Mouse (Mus musculus): ENCODE results near the gene Atg4d.
"Not testable (repeated sequence)": the region's sequence is repeated elsewhere in the genome, so short reads cannot be mapped to it uniquely, and the experiment has no call there.

Gene Atg4d

DNA sequence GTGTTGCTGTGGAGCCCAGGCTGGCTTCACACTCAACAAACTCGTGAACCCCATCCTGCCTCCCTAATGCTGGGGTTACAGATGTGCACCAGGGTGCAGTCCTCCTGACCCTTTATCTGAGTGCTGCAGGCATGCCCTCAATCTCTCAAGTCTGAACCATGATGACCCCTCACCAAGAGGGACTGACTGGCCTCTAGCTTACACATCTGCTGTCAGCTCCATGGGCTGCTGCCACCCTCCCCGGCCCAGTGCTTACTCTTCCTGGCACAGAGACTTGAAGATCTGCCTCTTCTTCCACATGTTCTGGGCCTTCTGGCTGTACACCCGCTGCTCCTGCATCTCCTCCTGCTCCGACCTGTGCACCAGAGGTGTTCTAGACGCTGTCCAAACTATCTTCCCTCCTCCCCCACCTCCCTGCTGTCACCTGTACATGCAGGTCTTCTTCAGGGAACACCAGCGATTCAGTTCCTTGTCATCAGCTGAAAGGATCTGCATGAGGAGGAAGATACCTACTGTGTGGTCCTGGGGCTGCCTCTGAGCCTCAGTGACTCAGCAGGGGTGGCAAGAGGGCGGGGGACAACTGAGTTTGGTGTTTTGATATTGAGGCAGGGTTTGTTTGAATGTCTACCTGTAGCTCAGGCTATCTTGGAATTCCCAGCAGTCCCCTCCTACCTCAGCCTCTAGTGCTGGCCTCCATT is 10.1 kb downstream of the Atg4d start:
- DNase-seq, result no peak

DNA sequence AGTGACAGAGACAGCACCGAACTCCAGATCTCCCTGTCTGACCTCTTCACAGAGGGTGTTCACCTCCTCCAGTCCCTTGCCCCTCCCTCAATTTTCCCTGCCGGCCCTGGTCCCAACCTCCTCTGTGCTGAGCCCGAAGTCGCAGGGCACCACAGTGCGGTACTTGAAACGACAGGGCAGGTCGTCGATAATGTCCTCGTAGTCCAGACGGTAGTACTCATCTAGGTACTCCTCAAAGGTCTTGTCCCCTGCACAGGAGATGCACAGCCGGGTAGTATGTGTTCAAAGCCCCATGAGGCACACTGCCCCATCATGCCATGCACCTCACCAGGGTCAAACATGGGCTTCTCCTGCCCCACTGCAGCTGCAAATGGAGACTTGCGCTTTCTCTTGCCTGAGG is 10.6 kb downstream of the Atg4d start:
- DNase-seq, result no peak

DNA sequence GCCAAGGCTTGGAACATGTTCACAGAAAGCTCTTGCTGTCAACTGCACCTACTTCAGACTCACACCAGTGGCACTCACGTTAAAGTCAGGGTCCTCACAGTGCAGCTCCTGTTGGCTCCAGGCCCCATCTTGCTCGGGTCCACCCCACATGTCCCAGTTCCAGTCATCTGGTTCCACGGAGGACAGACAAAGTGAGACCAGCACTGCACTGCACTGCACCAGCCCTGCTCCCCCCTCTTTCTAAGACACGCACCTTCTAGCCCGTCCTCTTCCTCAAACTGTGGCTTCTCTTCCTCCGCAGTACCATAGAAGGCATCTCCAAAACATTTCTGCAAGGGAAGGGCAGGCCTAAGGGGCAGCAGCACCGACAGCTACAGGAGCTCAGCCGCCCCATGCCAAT is 11.2 kb downstream of the Atg4d start:
- DNase-seq, result no peak

DNA sequence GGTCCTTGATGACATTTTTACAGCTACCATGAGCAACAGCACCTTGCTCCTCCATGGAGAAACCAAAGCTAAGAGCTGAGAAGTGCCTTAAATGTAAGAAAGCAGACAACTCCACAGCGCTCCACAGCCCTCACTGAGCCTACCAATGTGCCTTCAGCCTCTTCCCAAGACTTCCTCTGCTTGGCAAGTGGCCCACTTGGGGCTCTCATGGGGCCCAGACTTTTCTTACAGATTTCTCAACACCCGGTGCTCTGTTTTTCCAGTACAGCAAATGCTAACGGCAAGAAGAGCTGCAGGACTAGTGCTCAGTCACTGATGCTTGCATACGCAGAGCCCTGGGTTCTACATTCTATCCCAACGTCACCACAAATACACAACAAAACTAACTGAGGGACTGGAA is 12.7 kb downstream of the Atg4d start:
- no peak for DNase-seq

DNA sequence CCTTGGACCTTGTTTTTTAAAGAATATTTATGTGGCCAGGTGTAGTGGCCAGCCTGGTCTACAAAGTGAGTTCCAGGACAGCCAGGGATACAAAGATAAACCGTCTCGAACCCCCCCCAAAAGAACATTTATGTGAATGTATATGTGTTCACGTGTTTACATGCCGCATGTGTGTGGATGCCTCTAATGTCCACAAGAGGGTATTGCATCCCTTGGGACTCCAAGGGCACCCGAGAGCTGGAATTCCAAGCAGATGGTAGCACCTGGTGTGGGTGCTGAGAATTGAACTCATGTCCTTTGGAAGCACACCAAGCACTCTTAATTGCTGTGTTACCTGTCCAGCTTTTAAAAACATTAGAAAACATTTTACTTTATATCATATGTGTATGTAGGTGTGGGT is 18.5 kb downstream of the Atg4d start:
- DNase-seq, result no peak

DNA sequence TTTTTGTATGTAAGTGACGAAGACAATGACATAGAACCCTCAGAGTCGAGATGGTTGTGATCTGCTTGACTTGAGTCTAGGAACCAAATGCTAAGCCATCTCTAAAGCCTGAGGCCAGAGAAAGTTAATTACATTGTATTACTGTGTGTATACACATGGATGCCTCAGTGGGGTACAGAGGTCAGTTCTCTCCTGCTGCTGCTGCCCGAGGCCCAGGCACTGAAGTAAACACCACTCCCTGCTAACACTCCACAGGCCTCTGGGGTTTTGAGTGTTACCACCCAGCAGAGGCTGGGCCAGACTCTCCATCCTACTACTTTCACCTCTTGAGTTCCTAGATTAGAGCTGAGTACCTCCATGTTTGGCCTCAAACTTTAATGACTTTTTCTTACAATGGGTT is 18.9 kb downstream of the Atg4d start:
- no peak for DNase-seq

DNA sequence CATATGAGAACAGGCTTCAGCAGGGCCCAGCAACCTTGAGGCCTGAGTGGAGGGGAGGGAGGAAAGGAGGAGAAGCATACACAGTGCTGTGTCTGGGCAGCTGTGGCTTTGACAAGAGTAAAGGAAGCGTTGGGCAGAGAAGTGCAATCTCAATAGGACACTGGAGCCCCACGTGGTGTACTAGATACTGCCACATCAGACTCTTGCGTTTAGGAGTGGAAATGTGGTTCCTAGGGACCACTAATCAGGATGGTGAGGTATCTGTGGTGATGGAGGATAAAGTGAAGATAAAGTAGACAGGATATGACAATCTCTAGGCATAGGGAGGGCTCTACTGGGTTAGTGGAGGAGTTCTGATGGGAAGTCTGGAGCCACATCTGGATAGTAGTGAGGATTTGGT is 21.7 kb downstream of the Atg4d start:
- no peak for DNase-seq

DNA sequence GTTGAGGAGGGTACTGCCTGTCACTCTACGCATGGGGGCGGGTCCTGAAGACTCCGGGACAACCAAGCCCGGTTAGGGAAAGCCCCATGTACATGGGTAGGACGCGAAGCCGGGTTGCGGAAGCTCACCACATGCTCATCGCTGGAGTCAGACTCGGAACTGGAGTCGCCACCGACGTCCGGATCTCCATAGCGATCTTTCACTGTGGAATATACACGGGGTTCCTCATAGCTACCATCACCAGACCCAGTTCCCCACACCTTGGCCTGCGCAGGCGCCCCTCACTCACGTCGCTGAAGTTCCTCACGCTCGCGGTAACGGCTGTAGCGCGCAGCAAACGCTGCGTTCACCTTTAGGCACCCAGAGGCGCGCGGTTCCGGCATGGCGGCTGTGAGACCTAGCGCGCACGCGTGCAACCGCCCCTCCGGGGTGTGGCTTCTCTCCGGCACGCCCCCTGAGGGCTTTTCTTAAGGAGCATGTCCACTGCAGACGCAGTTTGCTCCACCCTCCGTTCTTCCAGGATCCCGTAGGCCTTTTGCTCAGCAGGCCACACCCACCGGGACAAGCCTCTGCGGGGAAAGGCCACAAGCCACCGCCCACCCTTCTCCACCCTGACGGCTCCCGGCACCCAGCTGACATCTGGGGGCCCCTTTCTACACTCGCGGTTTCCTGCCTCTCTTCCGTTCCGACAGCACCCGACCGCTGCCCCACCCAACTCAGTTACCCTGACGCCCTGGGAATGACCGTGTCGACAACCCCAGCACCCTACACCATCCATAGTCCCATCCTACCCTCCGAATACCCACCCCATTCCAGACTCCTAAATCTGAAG is 22.7 kb downstream of the Atg4d start, which contains the start of gene Kri1:
Gene Kri1 (minus strand): TSS at position 399 of the 832 bp plus-strand sequence.
- DNase-seq, result peak; percentile 98

DNA sequence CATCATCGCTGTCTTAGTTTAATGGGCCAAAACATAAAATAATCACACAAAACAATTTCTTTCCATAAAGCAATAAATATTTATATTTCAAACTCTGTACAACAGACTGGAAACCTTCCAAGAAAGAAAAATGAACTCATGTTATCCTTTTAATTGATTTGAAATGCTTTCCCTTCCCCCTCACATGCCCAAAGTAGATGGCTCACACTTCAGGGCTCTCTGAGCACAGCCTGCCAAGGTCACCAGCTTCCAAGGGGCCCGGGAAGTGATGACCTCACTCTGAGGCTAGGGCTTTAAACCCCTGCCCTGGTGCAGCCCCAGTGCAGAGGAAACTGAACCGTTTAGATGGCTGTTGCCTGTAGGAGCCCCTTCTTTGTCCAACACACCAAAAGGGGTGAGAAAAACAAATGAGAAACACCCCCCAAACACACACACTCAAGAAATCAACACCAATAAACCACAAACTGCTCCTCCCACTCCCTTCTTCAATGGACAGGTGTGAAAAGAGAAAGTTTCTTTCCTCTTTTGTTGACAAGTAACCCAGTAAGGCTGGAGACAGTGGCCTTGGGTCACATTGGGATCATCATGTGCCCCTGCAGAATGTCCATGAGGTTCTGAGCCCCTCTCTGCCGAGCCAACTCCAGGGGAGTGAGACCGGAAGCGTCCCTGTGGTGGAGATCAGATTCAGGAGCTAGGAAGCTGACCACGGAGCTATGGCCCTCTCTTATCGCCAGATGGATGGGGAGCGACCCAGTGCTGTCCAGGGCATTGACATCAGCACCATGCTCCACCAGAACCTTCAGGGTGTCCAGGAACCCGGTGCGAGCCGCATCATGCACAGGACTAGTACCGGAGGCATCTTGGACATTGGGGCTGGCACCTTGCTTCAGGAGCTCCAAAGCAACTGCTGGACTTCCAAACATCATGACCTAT is 23.6 kb downstream of the Atg4d start:
- DNase-seq, result peak; percentile 65

DNA sequence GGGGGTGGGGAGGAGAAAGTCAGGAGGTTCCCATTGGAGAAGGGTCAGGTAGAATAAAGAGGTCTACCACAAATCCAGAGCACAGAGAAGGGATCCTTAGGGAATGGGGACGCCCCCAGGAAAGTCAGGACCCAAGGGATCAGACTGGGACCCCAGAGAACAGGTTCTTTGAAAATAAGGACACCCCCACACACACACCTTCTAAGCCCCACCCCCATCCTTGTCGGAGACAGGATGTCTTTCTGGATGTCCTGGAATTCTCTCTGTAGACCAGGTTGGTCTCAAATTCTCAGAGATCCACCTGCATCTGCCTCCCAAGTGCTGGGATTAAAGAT is 24.2 kb downstream of the Atg4d start:
- no peak for DNase-seq

DNA sequence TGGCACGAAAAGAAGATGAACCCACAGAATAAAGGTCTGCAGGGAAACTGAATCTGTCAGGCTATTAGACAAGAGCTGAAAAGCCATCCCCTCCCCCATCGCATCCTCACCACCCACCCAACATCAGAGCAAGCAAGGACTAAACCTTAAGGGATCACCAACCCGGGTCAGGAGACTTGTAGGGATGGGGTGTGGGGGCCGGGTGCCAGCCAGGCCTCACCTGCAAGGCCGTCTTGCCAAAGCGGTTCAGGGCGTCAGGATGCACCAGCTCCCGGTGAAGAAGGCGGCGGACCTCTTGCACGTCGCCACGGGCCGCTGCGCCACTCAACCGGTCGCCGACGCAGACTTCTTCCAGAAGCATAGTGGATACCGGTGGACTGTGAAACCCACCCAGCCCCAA is 25.5 kb downstream of the Atg4d start:
- peak; percentile 83 for DNase-seq

DNA sequence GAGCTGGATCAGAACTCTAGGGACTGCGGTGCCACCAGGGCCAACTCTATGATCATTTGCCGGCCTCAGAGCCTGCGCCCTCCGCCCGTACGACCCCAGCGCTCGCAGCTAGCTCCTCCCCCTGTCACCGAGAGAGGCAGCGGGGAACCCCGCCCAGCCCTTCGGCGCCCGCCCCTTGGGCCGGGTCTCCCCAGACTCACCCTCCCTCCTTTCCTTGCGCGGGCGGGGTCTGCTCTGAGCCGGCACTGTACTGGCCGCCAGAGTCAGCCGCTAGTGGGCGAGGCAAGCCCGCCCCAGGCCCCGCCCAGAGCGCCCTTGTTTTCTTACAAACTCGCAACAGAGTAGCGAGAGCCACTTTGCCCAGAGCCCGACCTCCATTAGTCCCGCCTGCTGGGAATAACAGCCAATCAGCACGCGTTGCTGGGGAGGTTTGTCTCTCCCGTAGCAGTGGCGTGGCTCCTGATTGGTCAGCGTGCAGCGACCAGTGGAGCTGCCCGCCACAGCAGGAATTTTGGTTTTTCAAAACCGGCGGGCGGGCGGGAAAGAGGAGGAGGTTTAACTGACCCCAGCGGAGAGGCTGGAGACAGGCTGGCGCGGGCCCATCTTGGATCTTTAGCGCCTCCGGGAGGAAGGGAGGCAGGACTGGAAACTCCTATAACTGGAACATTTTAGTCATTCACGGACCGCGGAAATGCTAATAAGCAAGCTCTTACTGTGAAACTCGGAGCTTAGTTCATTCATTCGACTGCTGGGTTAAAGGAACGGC is 26.1 kb downstream of the Atg4d start, which contains the start of gene Cdkn2d:
Gene Cdkn2d (minus strand): TSS at position 386 of the 766 bp plus-strand sequence.
- peak; percentile 100 for DNase-seq

DNA sequence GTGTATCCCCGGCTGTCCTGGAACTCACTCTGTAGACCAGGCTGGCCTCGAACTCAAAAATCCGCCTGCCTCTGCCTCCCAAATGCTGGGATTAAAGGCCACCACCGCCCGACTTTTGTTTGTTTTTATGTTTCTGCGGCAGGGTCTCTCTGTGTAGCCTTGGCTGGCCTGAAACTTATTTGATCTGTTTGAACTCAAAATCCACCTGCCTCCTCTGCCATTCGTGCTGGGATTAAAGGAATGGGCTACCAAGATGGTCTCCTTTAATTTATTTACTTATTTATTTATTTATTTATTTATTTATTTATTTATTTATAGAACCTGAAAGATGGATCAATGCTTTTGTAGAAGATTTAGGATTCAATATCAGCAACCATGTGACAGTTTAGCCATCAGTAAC is 26.8 kb downstream of the Atg4d start:
- not testable (repeated sequence) for DNase-seq

DNA sequence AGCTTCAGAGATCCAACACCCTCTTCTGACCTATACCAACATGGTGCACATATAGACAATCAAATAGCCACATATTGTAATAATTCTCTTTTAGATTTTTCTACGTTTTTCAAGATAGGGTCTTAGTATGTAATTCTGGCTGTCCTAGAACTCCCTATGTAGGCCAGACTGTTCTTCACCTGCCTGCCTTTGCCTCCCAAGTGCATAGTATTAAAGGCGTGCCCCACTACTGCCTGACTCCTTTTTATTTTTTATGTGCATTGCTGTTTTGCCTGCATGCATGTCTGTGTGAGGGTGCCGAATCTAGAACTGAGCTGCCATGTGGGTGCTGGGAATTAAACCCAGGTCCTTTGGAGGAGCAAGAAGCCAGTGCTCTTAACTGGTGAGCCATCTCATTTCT is 27.2 kb downstream of the Atg4d start:
- no peak for DNase-seq

DNA sequence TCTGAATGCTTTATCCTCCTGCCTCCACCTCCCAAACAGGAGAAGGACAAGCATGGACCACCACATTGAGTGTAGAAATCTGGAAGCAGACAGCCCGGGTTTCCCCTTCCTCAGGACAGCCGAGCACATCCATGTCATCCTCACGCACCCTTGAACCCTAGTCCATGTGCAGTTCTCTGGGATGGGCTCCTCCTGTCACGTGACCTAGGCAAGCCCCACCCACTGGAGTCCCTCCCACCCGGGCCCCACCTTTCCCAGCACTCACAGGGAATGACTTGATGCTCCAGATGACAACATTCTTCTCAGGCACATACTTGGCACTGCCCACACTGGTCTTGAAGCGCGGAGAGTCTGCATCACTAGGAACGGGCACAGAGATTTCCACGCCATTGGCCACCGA is 33.9 kb downstream of the Atg4d start:
- no peak for DNase-seq

DNA sequence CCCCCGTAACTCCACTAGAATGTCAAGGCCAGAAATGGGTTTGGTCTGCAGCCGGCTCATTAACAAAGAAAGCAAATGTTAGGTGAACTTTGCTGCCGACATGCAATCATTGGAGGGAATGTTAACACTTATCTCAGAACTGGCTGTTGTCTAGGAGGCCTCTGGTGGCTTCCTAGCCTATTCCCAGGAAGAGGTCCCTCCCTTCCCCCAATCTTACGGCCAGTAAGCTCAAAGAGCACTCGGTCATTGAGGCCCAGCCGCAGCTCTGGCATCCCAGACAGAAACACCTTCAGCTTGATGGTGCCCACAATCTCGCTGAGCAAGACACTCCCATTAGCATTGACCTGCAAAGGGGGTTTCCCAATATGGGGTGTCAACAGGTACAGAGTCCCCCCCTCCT is 40.0 kb downstream of the Atg4d start:
- no peak for DNase-seq

DNA sequence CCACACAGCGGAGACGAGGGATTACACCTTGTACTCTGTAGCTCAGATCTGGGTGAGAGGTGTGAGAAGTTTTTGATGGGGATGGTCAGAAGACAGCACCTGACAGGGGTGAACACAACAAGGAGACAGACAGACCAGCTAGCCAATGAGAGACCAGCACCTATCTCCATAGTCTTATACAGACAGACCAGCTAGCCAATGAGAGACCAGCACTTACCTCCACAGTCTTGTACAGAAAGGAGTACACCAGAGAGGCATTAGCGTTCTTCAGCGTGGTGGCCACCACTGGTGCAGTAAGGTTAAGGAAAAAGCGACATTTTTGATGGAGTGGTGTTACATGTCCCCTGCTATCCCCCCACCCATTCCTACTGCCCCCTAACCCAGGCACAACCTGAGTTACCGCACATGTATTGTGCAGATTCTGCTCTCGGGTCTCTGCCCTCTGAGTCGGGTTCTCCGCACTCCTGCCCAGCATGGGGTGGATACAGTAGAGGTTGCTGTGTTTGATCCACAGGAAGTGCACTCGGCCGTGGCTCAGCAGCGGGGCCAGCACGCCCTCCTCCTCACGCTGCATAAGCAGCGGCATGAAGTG is 44.2 kb downstream of the Atg4d start:
- DNase-seq, result no peak

DNA sequence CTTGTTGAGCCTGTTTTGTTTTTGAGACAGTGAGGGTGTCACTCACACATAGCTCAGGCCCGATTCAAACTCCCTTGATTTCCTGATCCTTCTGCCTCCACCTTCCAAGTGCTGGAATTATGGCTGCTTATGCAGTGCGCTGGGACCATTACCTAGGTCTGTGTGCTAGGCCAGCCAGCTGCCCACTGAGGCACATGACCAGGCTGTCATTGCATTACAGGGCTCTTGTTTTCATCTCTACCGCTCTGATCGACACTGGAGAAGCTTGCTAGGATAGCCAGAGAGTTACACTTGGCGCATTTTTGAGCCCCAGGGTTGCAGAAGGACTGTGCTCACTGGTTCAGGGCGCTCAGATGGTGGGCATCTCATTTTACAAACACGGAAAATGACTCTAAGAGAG is 46.6 kb downstream of the Atg4d start:
- no peak for DNase-seq

DNA sequence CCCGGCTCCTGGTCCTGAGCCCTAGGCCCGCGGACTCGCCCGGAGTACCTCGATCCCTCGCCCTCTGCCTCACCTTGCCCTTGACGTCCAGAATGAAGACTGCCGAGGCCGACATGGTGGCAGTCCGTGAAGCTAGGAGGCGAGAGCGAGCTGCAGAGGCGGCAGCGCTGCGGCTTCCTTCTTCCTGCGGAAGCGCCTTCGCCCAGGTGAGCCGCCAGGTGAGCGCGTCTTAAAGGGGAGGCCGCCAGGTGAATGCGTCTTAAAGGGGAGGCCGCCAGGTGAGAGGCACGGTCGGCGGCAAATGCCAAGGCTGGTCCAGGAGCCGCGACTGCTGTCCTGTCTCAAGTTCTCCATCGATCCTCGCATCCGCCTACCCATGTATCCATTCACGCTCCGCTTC is 47.0 kb downstream of the Atg4d start, which contains the start of gene Ap1m2:
Gene Ap1m2 (minus strand): TSS at position 204 of the 400 bp plus-strand sequence.
- no peak for DNase-seq

DNA sequence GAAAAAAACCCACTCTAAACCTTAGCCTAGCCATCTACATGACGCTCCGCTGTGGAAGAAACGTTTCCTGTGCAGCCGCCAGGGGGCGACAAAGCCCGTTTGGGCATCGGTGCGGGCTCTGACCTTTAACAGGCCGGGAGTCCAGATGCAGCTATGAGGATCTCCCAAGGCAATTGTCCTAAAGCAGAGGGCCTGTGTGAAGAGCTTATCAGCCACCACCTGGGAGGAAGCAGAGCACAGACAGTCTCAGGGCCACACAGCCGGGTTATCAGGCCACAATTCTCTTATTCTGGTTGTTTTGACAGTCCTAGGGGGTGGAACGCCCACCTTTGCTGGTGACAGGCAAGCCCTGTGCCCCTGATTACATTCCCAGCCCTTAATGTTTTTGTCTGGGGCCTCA is 48.3 kb downstream of the Atg4d start:
- DNase-seq, result peak; percentile 83

DNA sequence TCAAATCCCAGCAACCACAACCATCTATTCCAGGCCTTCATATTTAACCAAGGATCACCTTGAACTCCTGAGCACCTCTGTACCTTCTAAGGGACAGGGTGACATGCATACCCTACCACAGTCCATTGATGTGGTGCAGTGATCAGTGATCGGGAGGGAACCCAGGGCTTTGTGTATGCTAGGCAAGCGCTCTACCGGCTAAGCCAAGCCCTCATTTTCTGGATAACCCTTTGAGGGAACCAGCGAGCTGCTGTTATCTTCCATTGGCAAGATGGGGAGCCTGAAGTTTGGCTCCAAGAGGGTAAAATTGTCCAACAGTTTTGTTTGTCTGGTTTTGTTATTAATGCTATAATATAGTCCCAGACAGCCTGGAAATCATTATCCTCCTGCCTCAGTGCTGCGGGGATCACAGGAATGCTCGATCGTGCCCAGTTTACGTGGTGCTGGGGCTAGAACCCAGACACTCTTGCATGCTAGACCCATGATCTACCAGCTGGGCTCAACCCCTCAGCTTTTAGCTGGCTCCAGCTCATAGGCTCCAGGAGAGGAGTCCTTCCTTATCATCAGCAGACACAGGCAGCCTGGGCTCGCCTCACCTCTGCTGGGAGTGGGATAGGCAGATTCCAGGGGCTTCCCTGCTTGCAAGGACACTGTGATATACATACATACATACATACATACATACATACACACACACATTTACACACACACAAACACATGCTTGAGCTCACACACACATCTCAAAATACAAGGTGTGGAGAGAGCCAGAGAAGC is 49.5 kb downstream of the Atg4d start:
- DNase-seq, result no peak

All from cerebellum, adult 11-12 months (tissue).